Mouse (Mus musculus): ENCODE results near the gene R3hdm1. TPM values are rescaled to one million over a fixed set of nuclear protein-coding genes. Genes with fewer than 3 reads are reported as not detected.

The R3hdm1 gene
- 24.4 and 26.7 TPM in 2 replicates for polyA plus RNA-seq (2012; rRNA removed)

DNA sequence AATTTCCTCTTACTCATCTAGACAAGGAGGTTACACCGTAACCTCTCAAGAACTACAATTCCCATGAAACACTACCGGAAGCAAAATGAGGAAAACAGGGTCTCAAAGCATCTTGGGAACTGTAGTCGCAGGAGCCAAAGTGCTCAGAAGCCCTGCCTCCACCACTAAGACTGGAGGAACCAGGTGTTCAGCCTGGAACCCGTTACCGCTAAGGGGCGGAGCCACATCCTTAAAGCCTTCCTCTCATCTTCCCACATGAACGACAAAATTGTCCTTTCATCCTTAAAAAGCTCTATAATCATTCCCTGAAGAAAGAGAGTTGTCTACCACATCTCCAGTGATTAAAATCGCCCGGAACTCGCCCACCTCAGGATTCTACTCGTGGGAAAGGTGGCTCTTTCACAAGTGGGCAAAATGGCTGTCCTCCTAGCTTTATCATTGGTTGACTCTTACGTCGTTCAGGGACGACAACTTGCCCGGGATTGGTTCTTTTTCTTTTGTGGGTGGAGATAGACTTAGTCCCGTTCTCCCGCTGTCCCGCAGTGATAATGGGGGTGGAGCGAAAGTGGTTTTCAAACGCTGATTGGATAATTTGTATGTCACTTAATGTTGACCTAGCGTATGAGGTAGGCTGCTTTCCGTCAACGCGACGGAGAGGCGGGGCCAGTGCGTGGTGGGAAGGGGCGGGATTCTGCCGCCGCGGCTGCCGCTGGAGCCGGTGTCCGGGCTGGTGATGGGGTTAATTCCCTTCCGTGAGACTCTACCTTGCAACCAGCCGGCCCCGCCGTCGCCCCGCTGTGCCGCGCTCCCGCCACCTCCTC is at the start of gene R3hdm1, which contains the start of gene Zranb3:
Gene R3hdm1 (plus strand): TSS at position 661 of the 821 bp plus-strand sequence.
Gene Zranb3 (minus strand): TSS at position 407 of the 821 bp plus-strand sequence.
- peak; percentile 100 for DNase-seq (ENCODE audit: low read depth)

- no peak for DNase-seq (ENCODE audit: low read depth)
These were observed 45.8 kb upstream of the R3hdm1 start for GRCm38 (mm10) chr1:128057269-128057668.

DNA sequence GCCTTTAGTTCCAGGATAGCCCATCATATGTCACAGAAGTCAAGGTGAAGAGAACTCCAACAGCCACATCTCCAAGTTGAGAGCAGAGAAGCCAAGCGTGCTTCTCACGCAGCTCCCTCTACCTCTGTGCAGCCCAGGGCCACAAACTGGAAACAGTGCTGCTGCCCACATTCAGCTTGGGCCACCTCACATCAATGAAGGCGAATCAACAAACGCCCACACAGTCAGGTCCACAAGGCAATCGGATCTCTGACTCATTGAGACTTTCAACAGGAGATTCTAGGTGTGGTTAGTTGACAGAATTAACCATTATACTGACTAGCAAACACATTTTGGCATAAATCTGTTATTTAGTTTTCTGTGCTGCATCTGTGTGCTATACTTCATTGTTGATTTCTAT is 44.5 kb upstream of the R3hdm1 start:
- DNase-seq (ENCODE audit: low read depth) = no peak

DNA sequence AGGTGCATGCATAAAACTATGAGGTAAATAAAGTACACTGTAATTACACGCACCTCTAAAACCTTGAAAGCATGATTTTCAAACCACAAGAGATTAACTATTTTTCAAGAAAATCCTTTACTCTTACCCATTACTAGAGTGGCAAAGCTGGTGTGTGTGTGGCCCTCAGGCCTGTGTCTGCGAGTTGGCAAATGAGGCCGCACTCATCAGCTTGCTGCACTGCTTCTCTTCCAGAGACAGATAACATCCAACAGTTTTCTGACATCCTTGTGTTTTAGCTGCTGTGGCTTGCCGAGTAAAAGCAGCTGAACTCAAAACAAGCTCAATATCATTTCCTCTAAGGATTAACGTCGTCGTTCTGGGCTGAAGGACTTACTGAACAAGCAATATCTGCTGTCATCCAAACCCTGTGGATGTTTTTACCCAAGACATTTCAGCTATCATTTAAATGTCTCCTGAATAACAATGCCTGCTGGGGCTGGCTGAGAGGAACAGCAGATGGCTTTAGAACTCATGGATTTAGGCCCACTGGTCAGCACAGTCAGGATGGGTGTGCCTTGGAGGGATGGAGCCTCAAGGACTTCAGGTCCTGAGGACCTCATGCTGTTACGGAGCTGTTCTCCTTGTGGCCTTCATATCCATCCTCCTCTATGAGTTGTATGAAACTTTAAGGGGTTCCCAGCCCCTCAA is 42.3 kb upstream of the R3hdm1 start:
- DNase-seq (ENCODE audit: low read depth) = no peak

DNA sequence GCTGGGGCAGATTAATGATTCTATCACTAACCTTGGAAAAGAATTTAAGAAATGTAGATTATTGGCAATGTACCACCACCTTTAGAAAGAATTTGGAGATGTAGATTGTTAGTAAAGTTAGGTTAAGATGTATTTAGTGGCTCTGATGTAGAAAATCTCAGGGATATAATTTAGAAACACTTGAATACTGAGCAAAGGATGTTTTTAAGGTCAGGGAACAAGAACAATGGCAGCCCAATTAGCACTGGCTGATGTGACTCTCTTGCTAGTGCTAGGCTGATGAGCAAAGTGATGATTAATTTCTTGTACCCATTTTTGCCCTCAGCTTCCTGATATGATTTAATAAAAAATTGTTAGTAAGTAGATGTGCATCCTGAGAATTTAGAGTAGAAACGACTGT is 41.7 kb upstream of the R3hdm1 start:
- no peak for DNase-seq (ENCODE audit: low read depth)

GRCm38 (mm10) chr1:128062167-128062566 is 40.9 kb upstream of the R3hdm1 start:
- no peak for DNase-seq (ENCODE audit: low read depth)

- DNase-seq (ENCODE audit: low read depth) = no peak
These were observed 38.4 kb upstream of the R3hdm1 start for GRCm38 (mm10) chr1:128064716-128065115.

GRCm38 (mm10) chr1:128068945-128069397 is 34.1 kb upstream of the R3hdm1 start:
- DNase-seq (ENCODE audit: low read depth) = no peak

DNA sequence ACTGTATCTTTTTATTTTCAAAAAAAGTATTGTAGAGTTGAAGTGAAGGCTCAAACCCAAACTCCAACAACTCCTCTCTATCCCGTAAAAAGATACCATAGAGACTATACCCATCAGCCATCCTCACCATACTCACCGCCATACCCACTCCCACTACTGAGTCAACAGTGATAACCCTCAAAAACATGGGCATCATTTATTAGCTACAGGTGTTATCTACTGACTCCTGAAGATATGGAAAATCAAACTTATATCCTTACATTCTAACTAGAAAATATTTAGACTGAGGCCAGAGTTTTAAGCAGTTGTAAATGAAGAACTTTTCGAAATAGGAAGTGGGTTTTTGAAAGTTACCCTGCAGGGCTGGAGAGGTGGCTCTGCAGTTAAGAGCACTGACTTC is 33.1 kb upstream of the R3hdm1 start:
- DNase-seq (ENCODE audit: low read depth) = no peak

- DNase-seq (ENCODE audit: low read depth) = no peak
These were observed 30.1 kb upstream of the R3hdm1 start for GRCm38 (mm10) chr1:128073051-128073450.

DNA sequence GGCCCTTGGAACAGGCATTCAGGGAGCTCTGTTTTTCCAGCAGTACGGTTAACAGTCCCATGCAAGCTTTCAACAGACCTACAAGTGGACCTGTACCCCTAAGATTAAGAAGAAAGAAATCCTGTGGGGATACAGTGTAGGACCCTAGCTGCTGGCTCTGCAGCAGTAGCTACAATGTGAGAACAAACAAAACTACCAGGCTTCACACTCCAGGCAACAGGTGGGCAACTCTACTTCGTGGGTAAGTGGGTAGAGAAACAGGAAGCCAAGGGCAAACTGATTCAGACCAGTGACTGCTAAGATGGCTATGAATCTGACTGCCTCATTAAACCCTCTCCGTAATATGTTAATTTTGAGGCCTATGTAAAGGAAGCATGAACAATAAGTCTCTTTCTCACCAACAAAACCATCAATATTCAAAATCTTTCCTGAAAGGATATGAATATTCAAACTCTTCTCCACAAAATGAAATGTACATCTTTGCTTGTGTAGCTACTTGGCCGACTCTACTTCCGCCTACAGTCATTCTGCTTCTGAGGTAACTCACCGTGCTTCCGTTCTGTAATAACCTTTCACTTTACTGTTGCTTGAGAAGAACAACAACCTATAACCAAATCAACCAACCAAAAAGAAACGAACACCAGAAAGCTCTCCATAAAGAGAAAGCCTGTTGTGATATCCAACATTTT is 26.2 kb upstream of the R3hdm1 start:
- DNase-seq (ENCODE audit: low read depth) = no peak

- DNase-seq (ENCODE audit: low read depth) = no peak
These were observed 25.3 kb upstream of the R3hdm1 start for GRCm38 (mm10) chr1:128077788-128078187.

- no peak for DNase-seq (ENCODE audit: low read depth)
These were observed 24.5 kb upstream of the R3hdm1 start for GRCm38 (mm10) chr1:128078646-128079045.

- no peak for DNase-seq (ENCODE audit: low read depth)
These were observed 22.0 kb upstream of the R3hdm1 start for GRCm38 (mm10) chr1:128080936-128081696.

- DNase-seq (ENCODE audit: low read depth) = no peak
These were observed 21.2 kb upstream of the R3hdm1 start for GRCm38 (mm10) chr1:128081873-128082272.

- no peak for DNase-seq (ENCODE audit: low read depth)
These were observed 20.3 kb upstream of the R3hdm1 start for GRCm38 (mm10) chr1:128082800-128083199.

- DNase-seq (ENCODE audit: low read depth) = no peak
These were observed 8.4 kb upstream of the R3hdm1 start for GRCm38 (mm10) chr1:128094686-128095085.

- DNase-seq (ENCODE audit: low read depth) = no peak
These were observed 4.8 kb upstream of the R3hdm1 start for GRCm38 (mm10) chr1:128098309-128098708.

DNA sequence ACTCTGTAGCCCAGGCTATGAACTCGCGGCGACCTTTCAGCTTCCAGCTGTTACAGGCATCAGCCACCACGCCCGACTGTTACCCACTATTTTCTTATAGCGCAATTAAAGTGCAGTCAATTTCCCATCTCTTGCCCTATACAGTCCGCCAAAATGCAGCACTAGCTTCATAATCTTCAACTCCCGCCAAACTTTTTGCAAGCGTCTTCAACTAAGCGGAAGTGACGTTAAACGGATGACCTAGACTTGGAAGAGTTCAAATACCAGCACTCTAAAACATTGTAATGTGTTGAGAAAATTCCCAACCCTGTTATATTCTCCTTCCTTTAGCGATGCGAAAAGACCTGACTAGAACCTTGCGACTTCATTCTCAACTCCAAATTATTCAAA is 855 bp upstream of the R3hdm1 start:
- no peak for DNase-seq (ENCODE audit: low read depth)

DNA sequence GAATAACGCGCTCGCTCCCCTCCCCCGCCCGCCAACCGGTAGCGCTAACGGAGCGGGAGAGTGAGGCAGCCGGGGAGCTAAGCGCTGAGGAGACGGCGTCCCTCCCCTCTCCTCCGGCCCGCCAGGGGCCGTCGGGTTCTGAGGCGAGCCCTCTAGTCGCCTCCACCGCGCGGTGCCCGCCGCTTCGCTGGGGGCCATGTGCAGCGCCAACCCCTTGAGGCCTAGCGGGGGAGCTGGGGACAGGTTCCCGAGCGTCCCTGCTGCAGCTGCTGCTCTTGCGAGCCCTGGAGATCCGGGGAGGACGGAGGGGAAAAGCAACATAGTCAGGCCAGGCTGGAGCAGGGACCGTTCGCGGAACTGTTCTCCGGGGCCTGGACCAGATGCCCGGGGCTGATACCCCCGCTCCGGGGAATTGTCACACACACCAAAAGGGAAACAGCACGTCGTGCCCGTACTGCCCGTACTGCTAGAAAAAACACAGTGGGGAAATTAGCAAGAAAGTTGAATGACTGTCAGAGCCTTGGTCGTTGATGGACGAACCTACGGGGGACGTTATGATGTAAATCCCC is 503 bp downstream of the R3hdm1 start:
- DNase-seq (ENCODE audit: low read depth) = no peak

DNA sequence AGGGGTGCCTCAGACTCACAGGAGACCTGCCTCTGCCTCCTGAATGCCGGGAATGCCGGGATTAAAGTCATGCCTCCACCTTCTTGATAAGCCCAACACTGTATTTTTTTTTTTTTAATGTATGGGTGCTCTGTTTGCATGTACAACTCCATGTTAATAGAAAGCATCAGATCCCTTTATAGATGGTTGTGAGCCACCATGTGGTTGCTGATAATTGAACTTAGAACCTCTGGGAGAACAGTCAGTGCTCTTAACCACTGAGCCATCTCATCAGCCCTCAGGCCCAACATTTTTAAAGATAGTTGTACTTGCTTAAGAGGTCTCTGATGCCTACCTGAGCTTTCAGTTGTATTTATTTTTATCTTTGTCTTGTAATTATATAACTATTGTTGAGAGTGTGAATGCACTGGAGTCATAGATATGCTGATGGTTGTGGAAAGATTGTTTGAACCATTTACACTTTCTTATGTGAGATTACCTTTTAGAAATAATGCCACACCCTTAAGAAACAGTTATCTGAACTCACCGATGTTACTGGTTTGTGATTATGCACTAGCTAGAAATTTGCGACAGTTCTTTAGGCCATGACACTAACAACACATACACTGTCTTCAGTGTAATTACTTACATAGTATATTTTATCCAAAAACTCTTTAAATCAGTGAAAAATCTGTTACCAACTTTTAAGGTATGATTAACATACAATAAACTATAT is 18.0 kb downstream of the R3hdm1 start:
- no peak for DNase-seq (ENCODE audit: low read depth)

All from gonadal fat pad, adult 2 months (tissue).